Mouse (Mus musculus) kidney, postnatal 36 days (tissue): ENCODE results near the gene Kcnq1.
A peak's percentile ranks its signal among the peaks of the same experiment; 100 is the strongest.

Experiments
- DNase-seq, 2 experiments: peaks; one replicate each; pipeline ENCODE4 v3.0.0; 2021 to 2022; ENCODE audit warnings: mixed read lengths in 2 of 2

Kcnq1 gene

GRCm38 (mm10) chr7:143428814-143429499 lies 322.8 kb downstream of the Kcnq1 start:
- DNase-seq: no peak

GRCm38 (mm10) chr7:143432631-143433030 lies 326.5 kb downstream of the Kcnq1 start:
- DNase-seq: no peak

GRCm38 (mm10) chr7:143433331-143433730 lies 327.2 kb downstream of the Kcnq1 start:
- DNase-seq: peak in 1 of 2 experiments; percentile 28

- no peak for DNase-seq
These were observed 331.2 kb downstream of the Kcnq1 start for GRCm38 (mm10) chr7:143437231-143437893.

- DNase-seq: peak in 1 of 2 experiments; percentile 33
These were observed 331.9 kb downstream of the Kcnq1 start for GRCm38 (mm10) chr7:143437894-143438581.

GRCm38 (mm10) chr7:143438965-143439364 lies 332.8 kb downstream of the Kcnq1 start:
- no peak for DNase-seq

GRCm38 (mm10) chr7:143444580-143444954 lies 338.4 kb downstream of the Kcnq1 start:
- no peak for DNase-seq

- no peak for DNase-seq
These were observed 338.9 kb downstream of the Kcnq1 start for GRCm38 (mm10) chr7:143444955-143445648.

- DNase-seq: peak in 1 of 2 experiments; percentile 40
These were observed 339.7 kb downstream of the Kcnq1 start for GRCm38 (mm10) chr7:143445651-143446460.

- no peak for DNase-seq
These were observed 341.0 kb downstream of the Kcnq1 start for GRCm38 (mm10) chr7:143447130-143447529.

GRCm38 (mm10) chr7:143458963-143459331 lies 352.8 kb downstream of the Kcnq1 start:
- DNase-seq: peak in 1 of 2 experiments; percentile 9

- DNase-seq: peak in 1 of 2 experiments; percentile 70
These were observed 353.4 kb downstream of the Kcnq1 start for GRCm38 (mm10) chr7:143459332-143460211.

GRCm38 (mm10) chr7:143460217-143460834 lies 354.2 kb downstream of the Kcnq1 start:
- peak in 1 of 2 experiments; percentile 11 for DNase-seq

- peak; percentile 92 to 94 for DNase-seq
These were observed 354.7 kb downstream of the Kcnq1 start, which contains the start of gene Cdkn1c for GRCm38 (mm10) chr7:143460874-143461273. Cdkn1c (minus strand) TSS chr7:143461050.

- no peak for DNase-seq
These were observed 355.2 kb downstream of the Kcnq1 start for GRCm38 (mm10) chr7:143461294-143461870.

GRCm38 (mm10) chr7:143461920-143462319 lies 355.8 kb downstream of the Kcnq1 start:
- DNase-seq: no peak

GRCm38 (mm10) chr7:143462516-143462915 lies 356.4 kb downstream of the Kcnq1 start:
- no peak for DNase-seq

GRCm38 (mm10) chr7:143463865-143464415 lies 357.8 kb downstream of the Kcnq1 start:
- DNase-seq: peak; percentile 57 to 93

- peak in 1 of 2 experiments; percentile 80 for DNase-seq
These were observed 358.8 kb downstream of the Kcnq1 start for GRCm38 (mm10) chr7:143464811-143465560.
